Mouse (Mus musculus) liver, postnatal 0 days (tissue): Measurements from ENCODE around the gene Arhgef16. TPM values are rescaled to one million over a fixed set of nuclear protein-coding genes. Genes with fewer than 3 reads are reported as not detected.
A peak's percentile ranks its signal among the peaks of the same experiment; 100 is the strongest.

Experiments
- ATAC-seq: fragments of 200-750 bp; cut with Nextera tagmentation; 2 replicates; pipeline ENCODE4 v1.8.0; 2017; ENCODE audit warnings: mild to moderate bottlenecking, moderate library complexity
- DNase-seq: peaks from one replicate; pipeline ENCODE4 v3.0.0-alpha.2; 2016
- H3K27ac ChIP-seq: fragments of 300-500 bp; sonication (generic); 2 replicates; pipeline ENCODE4 v1.5.1; 2014; ENCODE audit warnings: antibody characterized with exemption, moderate library complexity, mild to moderate bottlenecking, low read depth
- H3K27me3 ChIP-seq: fragments of 300-500 bp; sonication (generic); 2 replicates; pipeline ENCODE4 v1.6.1; 2014; ENCODE audit warnings: low read length, control low read depth, mixed read lengths; ENCODE audit not compliant: insufficient read depth
- H3K36me3 ChIP-seq: fragments of 300-500 bp; sonication (generic); replicated peaks from 2 replicates; pipeline ENCODE4 v1.6.1; 2014; ENCODE audit warnings: mild to moderate bottlenecking, control low read depth, low read length, moderate library complexity, mixed read lengths; ENCODE audit not compliant: insufficient read depth
- H3K4me1 ChIP-seq: fragments of 300-500 bp; sonication (generic); 2 replicates; pipeline ENCODE4 v1.6.1; 2014; ENCODE audit warnings: antibody characterized with exemption, mild to moderate bottlenecking, control low read depth; ENCODE audit not compliant: insufficient read depth
- H3K4me2 ChIP-seq: fragments of 300-500 bp; sonication (generic); 2 replicates; pipeline ENCODE4 v1.6.1; 2014; ENCODE audit warnings: low read depth, mild to moderate bottlenecking, low read length, moderate library complexity, mixed read lengths
- H3K4me3 ChIP-seq: fragments of 300-500 bp; sonication (generic); 2 replicates; pipeline ENCODE4 v1.5.1; 2014; ENCODE audit warnings: low read depth, low read length
- H3K9ac ChIP-seq: fragments of 300-500 bp; sonication (generic); replicated peaks from 2 replicates; pipeline ENCODE4 v1.6.1; 2014; ENCODE audit warnings: mild to moderate bottlenecking, moderate library complexity
- H3K9me3 ChIP-seq: fragments of 300-500 bp; sonication (generic); 2 replicates; pipeline ENCODE4 v1.6.1; 2016; ENCODE audit warnings: mild to moderate bottlenecking, control low read depth, low read length, mixed read lengths
- CTCF ChIP-seq: sonication (generic); IDR thresholded peaks from 2 replicates; pipeline ENCODE4 v1.5.1; 2016; ENCODE audit warnings: antibody characterized with exemption, low read depth
- EP300 ChIP-seq: IDR thresholded peaks from 2 replicates; pipeline ENCODE4 v1.6.1; 2016; ENCODE audit warnings: antibody characterized with exemption, low read depth, mild to moderate bottlenecking
- WGBS: fragments of 180-500 bp; shearing (Covaris S2); extraction: QIAGEN DNeasy Blood & Tissue Kit; methylation state at CpG from one replicate; pipeline ENCODE4 v1.1.7; 2014; ENCODE audit not compliant: insufficient replicate concordance; 5-methylcytosine and 5-hydroxymethylcytosine counted together
- polyA plus RNA-seq: library from polyadenylated mRNA; unstranded; fragments of >200 nt; fragmentation: Nextera tagmentation; extraction: Ambion mirVana; gene quantifications from 2 replicates; pipeline ENCODE4 v1.2.1, GENCODE M21; 2015

The Arhgef16 gene
- polyA plus RNA-seq, 1 experiment from 2014 or later: 4.3 TPM

DNA sequence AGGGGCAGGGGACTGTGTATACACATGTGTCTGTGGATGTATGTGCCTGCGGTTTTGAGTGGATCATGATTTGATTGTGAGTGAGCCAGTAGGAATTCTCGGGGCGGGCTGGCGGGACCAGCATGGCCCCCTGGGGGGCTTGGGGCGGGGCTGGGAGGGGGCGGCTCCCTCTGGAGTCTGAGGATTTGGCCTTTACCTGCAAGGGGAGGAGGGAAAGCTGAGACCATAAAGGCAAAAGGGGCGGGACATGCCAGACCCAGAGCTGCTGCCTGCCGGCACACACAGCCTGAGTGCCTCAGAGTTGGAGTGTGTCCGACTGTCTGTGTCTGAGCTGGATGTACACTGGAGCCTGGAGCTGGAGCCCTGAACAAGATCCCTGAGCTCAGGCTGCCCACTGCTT is 64.2 kb downstream of the Arhgef16 start:
- no peak overlapping the region for H3K4me3 ChIP-seq
- DNase-seq (no peak), ATAC-seq (0 out of 2 replicates have a peak, but pooled peaks have one; percentile 21)
- H3K36me3 ChIP-seq: no peaks in the 10 kb centered on the region
- H3K9ac ChIP-seq: no peak overlapping the region
- H3K4me1 ChIP-seq: no peaks in the 10 kb centered on the region
- no peaks in the 10 kb centered on the region for H3K9me3 ChIP-seq
- no peaks in the 10 kb centered on the region for H3K27me3 ChIP-seq
- TF ChIP-seq EP300: no peak
- no peak for TF ChIP-seq CTCF
- WGBS: 19% methylated on average over 9 of the region's 9 CpGs
- H3K4me2 ChIP-seq: no peak overlapping the region
- H3K27ac ChIP-seq: no peak overlapping the region

DNA sequence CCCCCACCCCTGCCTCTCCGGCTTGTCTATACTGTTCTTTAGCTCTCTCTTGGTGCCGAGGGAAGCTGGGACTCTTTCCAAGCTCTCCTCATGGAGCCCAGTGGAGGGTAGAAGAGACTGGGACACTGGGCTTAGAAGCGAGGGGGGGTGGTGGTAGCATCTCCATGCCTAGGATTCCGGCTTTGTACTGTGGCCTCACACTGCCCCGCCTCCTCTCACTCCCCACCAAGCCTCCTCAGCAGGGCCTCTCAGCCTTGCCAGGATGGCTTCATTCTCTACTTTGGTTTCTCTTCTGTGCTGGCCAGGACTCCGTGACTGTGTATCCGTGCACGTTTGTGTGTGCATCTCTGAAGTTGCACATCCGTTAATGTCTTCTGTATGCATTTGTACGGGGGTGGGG is 64.6 kb downstream of the Arhgef16 start:
- Histone ChIP-seq H3K27me3 (no peaks in the 10 kb centered on the region), H3K4me2 (no peak overlapping the region), H3K36me3 (no peaks in the 10 kb centered on the region), H3K4me1 (no peaks in the 10 kb centered on the region), H3K9ac (no peak overlapping the region), H3K9me3 (no peaks in the 10 kb centered on the region), H3K27ac (no peak overlapping the region), H3K4me3 (no peak overlapping the region)
- no peak for ATAC-seq
- no peak for DNase-seq
- TF ChIP-seq CTCF (no peak), EP300 (no peak)
- 34% methylated on average over 10 of the region's 10 CpGs for WGBS

DNA sequence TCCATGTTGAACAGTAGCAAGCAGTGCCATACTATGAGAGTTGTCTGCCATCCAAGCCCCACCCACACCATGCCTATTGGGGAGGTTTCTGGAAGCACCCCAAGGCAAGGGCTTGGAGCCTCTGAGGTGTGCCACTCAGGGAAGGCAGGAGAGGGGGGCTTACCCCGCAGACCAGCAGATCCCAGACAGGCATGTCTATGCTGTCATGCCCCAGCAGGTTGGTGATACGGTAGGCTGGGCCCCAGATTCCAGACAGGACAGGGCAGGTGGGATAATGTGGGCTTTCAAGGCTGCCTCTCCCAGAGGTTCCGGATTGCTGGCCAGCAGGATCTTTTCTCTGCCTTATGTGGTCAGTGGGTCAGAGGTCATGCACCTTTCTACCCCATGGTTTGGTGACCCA is 65.5 kb downstream of the Arhgef16 start:
- H3K36me3 ChIP-seq: no peaks in the 10 kb centered on the region
- no peak overlapping the region for H3K4me2 ChIP-seq
- H3K9ac ChIP-seq: no peak overlapping the region
- DNase-seq (no peak), ATAC-seq (no peak)
- H3K9me3 ChIP-seq: no peaks in the 10 kb centered on the region
- H3K27ac ChIP-seq: no peak overlapping the region
- H3K4me1 ChIP-seq: no peaks in the 10 kb centered on the region
- 61% methylated on average over 3 of the region's 3 CpGs for WGBS
- no peak overlapping the region for H3K4me3 ChIP-seq
- no peaks in the 10 kb centered on the region for H3K27me3 ChIP-seq
- no peak for TF ChIP-seq EP300
- no peak for TF ChIP-seq CTCF

DNA sequence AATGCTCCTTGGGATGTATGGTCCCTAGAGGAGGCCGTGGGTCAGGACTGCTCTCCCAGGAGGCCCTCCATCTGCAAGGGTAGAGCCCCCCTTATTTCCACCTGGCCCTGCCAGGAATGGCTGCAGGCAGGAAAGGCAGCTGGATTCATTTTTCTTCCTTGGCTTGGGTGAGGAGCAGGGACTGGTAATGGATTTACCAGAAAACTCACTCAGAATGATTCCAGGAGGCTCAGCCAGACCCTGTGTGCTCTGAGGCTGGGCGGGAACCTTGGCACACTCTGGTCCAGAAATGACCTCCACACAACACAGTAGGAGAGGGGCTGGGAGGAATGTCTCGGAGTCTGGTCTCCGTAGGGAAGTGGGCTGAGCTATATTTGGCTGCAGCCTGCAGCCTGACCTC is 69.2 kb downstream of the Arhgef16 start:
- Histone ChIP-seq H3K27ac (no peak overlapping the region), H3K9ac (no peak overlapping the region), H3K4me1 (no peaks in the 10 kb centered on the region), H3K9me3 (no peaks in the 10 kb centered on the region), H3K27me3 (no peaks in the 10 kb centered on the region), H3K4me2 (no peak overlapping the region), H3K36me3 (no peaks in the 10 kb centered on the region), H3K4me3 (no peak overlapping the region)
- 64% methylated on average over 4 of the region's 4 CpGs for WGBS
- DNase-seq (no peak), ATAC-seq (no peak)
- no peak for TF ChIP-seq CTCF
- no peak for TF ChIP-seq EP300

DNA sequence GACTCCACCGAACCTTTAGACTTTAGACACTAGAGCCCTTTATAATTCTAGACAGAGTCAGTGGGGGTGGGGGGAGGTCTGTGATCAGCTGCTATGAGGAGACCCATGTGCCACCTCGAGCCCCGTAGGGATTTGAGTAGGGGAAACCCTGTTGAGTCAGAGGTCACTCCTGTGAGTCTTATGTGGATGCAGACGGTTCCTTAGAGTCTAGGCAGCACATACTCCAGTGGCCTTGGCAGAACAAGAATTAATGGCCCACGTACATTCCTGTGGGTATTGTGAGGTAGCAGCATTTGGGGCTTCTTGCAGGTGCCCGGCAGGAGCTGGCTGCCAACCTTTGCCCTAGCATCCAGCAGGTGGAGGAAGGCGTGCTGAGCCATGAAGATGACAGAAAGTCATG is 70.1 kb downstream of the Arhgef16 start:
- Histone ChIP-seq H3K9me3 (no peaks in the 10 kb centered on the region), H3K27me3 (no peaks in the 10 kb centered on the region), H3K9ac (no peak overlapping the region), H3K4me3 (no peak overlapping the region), H3K4me2 (no peak overlapping the region), H3K4me1 (no peaks in the 10 kb centered on the region), H3K36me3 (no peaks in the 10 kb centered on the region), H3K27ac (no peak overlapping the region)
- DNase-seq: no peak
- TF ChIP-seq EP300: no peak
- 68% methylated on average over 7 of the region's 7 CpGs for WGBS
- no peak for ATAC-seq

DNA sequence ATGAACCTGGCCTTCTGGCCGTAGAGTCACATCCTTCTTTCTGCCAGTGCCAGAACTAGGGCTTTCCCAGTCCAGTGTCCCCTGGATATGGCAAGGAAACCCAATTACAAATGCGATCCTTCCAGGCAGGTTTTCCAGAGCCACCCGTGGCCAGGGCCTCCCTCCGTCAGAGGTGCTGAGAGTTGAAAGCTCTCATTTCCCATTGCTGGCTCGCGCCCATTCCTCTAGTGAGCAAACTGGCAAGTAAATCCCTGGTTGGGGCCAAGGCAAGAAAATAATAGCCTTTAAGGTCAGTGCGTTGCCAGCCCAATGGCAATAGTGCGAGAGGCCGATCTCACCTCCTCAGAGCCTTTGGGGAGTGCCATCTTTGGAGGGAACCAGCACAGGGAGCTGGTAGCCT is 71.9 kb downstream of the Arhgef16 start:
- Histone ChIP-seq H3K4me2 (no peak overlapping the region), H3K4me3 (no peak overlapping the region), H3K27me3 (no peaks in the 10 kb centered on the region), H3K9me3 (no peaks in the 10 kb centered on the region), H3K4me1 (no peaks in the 10 kb centered on the region), H3K9ac (no peak overlapping the region), H3K27ac (no peak overlapping the region), H3K36me3 (no peaks in the 10 kb centered on the region)
- TF ChIP-seq EP300: no peak
- no peak for TF ChIP-seq CTCF
- whole genome bisulfite sequencing: 88% methylated on average over 9 of the region's 9 CpGs
- ATAC-seq (no peak), DNase-seq (no peak)

Other genes starting within 250 kb of the Arhgef16 start
- not detected in 2 replicates for gene Trp73, start 161.5 kb downstream of the Arhgef16 start, polyA plus RNA-seq
- gene Wrap73, start 159.3 kb downstream of the Arhgef16 start, polyA plus RNA-seq: 12.4 and 14.1 TPM in 2 replicates
- 74.4 and 83.4 TPM in 2 replicates for gene Tprgl, start 141.0 kb downstream of the Arhgef16 start, polyA plus RNA-seq
- gene Megf6, start 130.9 kb downstream of the Arhgef16 start, polyA plus RNA-seq: 0.67 and 0.89 TPM in 2 replicates
- not detected in 2 replicates for gene B230104I21Rik, start 34.5 kb upstream of the Arhgef16 start, polyA plus RNA-seq